Mouse (Mus musculus): ENCODE results near the gene Usp29. TPM values are rescaled to one million over a fixed set of nuclear protein-coding genes. Genes with fewer than 3 reads are reported as not detected.
A peak's percentile ranks its signal among the peaks of the same experiment; 100 is the strongest.

Gene Usp29
- polyA plus RNA-seq, 1 experiment from 2014 or later = 11.3 TPM

DNA sequence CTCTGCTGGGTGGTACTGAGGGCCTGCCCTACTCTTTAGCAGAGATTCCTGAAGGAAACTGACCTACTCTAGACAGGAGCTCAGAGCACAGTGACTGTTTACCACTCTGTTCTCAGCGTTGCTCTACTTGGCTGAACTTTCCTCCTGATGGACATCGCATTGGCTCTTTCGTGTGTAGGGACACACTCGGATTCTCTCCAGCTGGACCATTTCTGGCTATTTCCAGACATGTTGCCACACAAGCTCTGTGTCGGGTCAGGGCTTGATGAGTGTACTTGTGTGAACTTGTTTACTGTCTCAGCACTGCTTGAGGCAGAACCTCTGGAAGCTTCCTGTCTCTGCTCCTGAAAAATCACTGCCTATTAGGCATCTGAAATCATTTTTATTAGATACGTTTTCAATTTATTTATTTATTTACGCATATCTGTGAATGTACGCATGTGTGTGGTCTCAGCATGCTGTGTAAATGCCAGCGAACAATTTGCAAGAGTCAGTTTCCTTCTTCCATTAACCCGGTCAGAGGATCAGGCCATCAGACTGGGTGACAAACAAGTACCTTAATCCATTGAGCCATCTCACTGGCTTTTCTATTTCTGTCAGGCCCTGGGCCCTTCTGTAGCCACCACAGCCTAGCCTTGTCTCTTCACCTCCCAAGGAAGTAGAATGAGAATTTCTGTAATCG, 95.7 kb downstream of the Usp29 start:
- Histone ChIP-seq H3K9me3 (no peaks in the 10 kb centered on the region), H3K36me3 (no peaks in the 10 kb centered on the region), H3K9ac (no peak overlapping the region), H3K27ac (no peak overlapping the region), H3K4me3 (no peak overlapping the region), H3K4me2 (no peak overlapping the region), H3K27me3 (no peaks in the 10 kb centered on the region), H3K4me1 (0 out of 2 replicates have a peak, but pooled peaks cover 6% of the 10 kb centered on the region)
- no peak for ATAC-seq (ENCODE audit: insufficient number of reproducible peaks, insufficient read depth, low FRiP score, low TSS enrichment, low read depth)
- WGBS = 81% methylated on average over 11 of the region's 11 CpGs

DNA sequence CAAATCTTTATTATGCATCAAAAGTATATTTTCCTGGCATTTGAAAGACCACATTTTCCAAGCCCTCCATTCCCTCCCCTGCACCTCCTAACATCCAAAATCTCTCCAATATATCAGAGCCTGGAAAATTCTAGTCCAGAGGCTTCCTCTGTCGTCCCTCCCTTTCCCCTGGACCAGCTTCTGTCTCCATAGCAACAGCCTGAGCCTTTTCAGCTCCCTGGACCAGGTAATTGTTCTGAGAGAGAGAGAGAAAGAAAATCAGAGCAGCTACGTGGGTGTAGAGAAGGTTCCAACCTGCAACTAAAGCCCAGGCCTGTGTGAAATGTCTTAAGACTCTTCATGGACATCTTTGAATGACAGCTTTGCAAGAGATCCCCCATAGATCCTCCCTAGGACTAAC, 98.8 kb downstream of the Usp29 start:
- Histone ChIP-seq H3K9ac (no peak overlapping the region), H3K4me3 (no peak overlapping the region), H3K9me3 (no peaks in the 10 kb centered on the region), H3K4me2 (no peak overlapping the region), H3K4me1 (0 out of 2 replicates have a peak, but pooled peaks cover 6% of the 10 kb centered on the region), H3K27me3 (no peaks in the 10 kb centered on the region), H3K27ac (no peak overlapping the region), H3K36me3 (no peaks in the 10 kb centered on the region)
- WGBS = 18% methylated on average over 2 of the region's 2 CpGs
- ATAC-seq (ENCODE audit: insufficient number of reproducible peaks, insufficient read depth, low FRiP score, low TSS enrichment, low read depth) = no peak

DNA sequence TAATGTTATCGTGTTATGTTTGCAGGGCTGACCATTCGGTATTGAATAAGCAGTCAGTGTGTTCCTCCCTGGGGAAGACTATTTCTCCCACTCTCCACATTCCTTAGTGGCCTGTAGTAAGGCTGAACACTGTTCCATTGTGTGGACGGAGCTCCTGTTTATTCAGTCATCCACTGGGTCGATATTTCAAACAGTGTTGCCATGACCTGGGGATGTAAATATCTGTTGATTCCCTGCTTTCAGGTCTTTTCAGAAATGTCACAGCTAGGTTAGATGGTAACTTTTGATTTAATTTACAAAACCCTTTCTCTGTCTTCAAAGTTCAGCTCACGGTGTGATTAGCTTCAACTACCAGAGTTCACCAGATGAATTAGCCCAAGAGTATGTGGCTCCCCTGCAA, 104.6 kb downstream of the Usp29 start:
- 33% methylated on average over 5 of the region's 5 CpGs for WGBS
- Histone ChIP-seq H3K4me1 (peaks cover 11% of the 10 kb centered on the region), H3K9ac (no peak overlapping the region), H3K27ac (peak overlapping the region; percentile 84), H3K36me3 (no peaks in the 10 kb centered on the region), H3K4me2 (no peak overlapping the region), H3K4me3 (no peak overlapping the region), H3K27me3 (no peaks in the 10 kb centered on the region), H3K9me3 (no peaks in the 10 kb centered on the region)
- ATAC-seq (ENCODE audit: insufficient number of reproducible peaks, insufficient read depth, low FRiP score, low TSS enrichment, low read depth) = no peak

DNA sequence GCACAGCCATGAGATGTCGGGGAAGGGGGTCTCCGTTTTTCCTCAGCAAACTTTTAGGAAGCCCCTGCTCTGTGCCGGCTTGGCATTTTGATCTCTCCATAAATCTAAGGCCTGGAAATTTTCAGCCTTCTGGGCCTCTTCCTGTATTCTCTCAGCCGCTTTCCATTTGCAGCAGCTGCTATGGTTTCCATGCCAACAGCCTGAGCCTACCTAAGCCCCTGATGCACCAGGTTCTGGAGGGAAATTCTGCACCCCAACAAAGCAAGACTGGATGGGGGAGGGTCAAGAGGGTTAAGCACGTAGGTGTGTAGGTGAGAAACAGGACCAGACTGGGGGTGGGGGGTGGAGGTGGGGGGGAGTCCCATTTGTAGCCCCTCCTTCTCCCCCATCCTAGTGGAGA, 105.0 kb downstream of the Usp29 start:
- H3K27ac ChIP-seq = peak overlapping the region; percentile 84
- WGBS = 9% methylated on average over 5 of the region's 5 CpGs
- H3K36me3 ChIP-seq = no peaks in the 10 kb centered on the region
- H3K9ac ChIP-seq = no peak overlapping the region
- no peak overlapping the region for H3K4me3 ChIP-seq
- H3K4me2 ChIP-seq = no peak overlapping the region
- H3K9me3 ChIP-seq = no peaks in the 10 kb centered on the region
- H3K4me1 ChIP-seq = peaks cover 11% of the 10 kb centered on the region
- H3K27me3 ChIP-seq = no peaks in the 10 kb centered on the region
- peak; percentile 80; the same call in 1 of the 2 replicates for ATAC-seq (ENCODE audit: insufficient number of reproducible peaks, insufficient read depth, low FRiP score, low TSS enrichment, low read depth)

DNA sequence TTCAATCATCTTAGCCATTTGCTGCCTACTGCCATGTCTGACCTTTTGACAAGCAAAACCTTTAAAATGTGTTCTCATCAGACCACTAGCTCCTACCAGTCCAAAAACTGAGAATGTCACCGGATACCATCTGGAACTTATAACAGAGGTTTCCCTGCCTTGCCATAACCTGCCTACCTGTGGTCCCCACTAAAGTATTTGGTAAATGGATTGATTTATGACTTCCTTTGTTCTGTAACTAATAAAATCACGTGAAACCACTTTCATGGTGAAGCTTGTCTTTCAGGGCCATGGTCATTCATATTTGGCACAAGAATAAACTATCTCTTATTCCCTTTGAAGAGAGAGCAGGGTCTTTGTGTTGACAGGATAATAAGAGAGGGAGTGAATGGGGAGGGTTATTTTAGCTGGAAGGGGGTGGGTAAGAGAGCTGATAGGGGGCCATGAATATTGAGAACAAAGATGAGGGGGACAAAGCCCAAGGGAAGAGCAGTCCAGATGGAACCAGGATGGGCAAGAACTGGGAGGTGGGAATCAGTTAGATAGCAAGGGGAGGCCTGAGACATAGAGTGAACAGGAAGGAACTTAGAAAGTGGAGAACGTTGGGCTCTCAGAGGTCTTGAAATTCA, 107.0 kb downstream of the Usp29 start:
- no peak for ATAC-seq (ENCODE audit: insufficient number of reproducible peaks, insufficient read depth, low FRiP score, low TSS enrichment, low read depth)
- no peak overlapping the region for H3K9ac ChIP-seq
- H3K27me3 ChIP-seq = no peaks in the 10 kb centered on the region
- H3K4me1 ChIP-seq = peaks cover 11% of the 10 kb centered on the region
- 29% methylated on average over 3 of the region's 3 CpGs for WGBS
- no peaks in the 10 kb centered on the region for H3K9me3 ChIP-seq
- no peak overlapping the region for H3K27ac ChIP-seq
- H3K36me3 ChIP-seq = no peaks in the 10 kb centered on the region
- no peak overlapping the region for H3K4me3 ChIP-seq
- H3K4me2 ChIP-seq = no peak overlapping the region

DNA sequence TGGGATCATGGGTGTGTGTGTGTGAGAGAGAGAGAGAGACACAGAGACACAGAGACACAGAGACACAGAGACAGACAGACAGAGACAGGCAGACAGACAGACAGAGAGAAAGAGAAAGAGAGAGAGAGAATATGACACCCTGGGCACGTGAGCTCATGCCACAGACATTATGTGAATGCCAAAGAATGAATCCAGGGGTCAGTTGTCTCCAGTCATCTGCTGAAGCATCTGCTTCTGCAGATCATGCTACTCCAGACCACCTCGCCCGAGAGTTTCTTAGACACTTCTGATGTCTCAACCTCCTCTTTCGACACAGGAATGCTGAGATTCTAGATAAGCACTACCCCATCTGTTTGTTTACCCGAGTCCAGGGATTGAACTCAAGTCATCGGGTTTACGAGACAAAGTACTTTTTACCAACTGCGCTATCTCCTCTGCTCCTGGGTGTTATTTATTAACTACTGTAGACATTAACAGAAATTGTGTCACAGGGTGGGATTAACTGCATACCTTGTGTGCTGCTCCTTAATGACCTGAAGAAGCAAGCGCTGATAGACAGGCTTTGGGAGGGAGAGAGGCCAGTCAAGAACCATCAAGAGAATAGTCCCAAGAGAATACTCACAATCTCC, 107.7 kb downstream of the Usp29 start:
- Histone ChIP-seq H3K9ac (no peak overlapping the region), H3K9me3 (no peaks in the 10 kb centered on the region), H3K27ac (no peak overlapping the region), H3K36me3 (no peaks in the 10 kb centered on the region), H3K4me1 (peaks cover 11% of the 10 kb centered on the region), H3K27me3 (no peaks in the 10 kb centered on the region), H3K4me3 (no peak overlapping the region), H3K4me2 (no peak overlapping the region)
- WGBS = 70% methylated on average over 9 of the region's 9 CpGs
- ATAC-seq (ENCODE audit: insufficient number of reproducible peaks, insufficient read depth, low FRiP score, low TSS enrichment, low read depth) = no peak

DNA sequence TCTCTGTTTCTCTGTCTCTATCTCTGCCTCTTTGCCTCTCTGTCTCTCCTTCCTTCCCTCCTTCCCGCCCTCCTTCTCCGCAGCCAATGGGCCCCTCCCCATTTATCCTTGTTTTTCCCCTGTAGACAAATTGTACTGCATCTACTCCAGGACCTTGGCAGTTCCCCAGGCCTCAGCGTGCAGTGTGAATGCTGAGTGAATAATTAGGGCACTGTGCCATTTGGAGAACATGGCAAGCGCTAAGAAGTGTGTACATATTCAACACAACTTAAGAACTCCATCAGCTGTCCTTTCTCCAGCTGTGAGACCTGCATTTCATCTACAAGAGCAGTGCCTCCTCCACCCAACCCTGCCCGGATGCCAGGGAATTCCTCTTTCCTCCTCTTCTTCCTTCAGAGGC, 110.5 kb downstream of the Usp29 start:
- Histone ChIP-seq H3K9ac (no peak overlapping the region), H3K4me2 (no peak overlapping the region), H3K4me1 (no peaks in the 10 kb centered on the region), H3K36me3 (no peaks in the 10 kb centered on the region), H3K4me3 (no peak overlapping the region), H3K9me3 (no peaks in the 10 kb centered on the region), H3K27ac (no peak overlapping the region), H3K27me3 (no peaks in the 10 kb centered on the region)
- no peak for ATAC-seq (ENCODE audit: insufficient number of reproducible peaks, insufficient read depth, low FRiP score, low TSS enrichment, low read depth)
- 75% methylated on average over 5 of the region's 5 CpGs for WGBS

DNA sequence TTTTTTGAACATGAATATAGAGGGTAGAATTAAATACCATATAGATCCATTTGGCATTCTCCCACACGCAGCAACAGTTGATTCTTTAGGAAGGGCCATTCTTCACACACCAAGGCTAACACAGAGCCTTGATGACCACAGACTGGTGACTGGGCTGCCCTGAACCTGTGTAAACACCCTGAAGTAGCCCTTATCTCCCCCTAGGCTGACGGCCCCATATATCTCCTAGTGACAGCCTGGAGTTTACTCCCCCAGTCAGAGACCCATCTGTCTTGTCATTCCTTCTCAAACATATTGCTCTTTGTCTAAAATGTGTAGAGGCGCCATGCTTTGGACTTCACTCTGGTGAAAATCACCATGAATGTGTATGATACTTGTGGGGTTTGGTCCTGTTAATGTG, 119.1 kb downstream of the Usp29 start:
- Histone ChIP-seq H3K4me1 (peaks cover 7% of the 10 kb centered on the region; the same call in 1 of the 2 replicates), H3K9me3 (no peaks in the 10 kb centered on the region), H3K27ac (no peak overlapping the region), H3K27me3 (no peaks in the 10 kb centered on the region), H3K4me2 (no peak overlapping the region), H3K9ac (no peak overlapping the region), H3K36me3 (no peaks in the 10 kb centered on the region), H3K4me3 (no peak overlapping the region)
- WGBS = 88% methylated on average over 3 of the region's 3 CpGs
- no peak for ATAC-seq (ENCODE audit: insufficient number of reproducible peaks, insufficient read depth, low FRiP score, low TSS enrichment, low read depth)

DNA sequence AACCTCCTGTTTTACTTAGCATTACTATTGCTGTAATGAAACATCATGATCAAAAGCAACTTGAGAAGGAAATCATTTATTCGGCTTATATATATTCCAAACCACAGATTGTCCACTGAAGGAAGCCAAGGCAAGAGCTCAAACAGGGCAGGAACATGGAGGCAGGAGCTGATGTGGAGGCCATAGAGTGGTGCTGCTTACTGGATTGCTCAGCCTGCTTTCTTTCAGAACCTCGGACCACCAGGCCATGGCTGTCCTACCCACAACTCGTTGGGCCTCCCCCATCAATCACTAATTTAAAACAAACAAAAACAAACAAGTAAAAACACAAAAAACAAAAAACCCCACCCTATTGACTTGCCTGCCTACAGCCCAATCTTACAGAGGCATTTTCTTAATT, 119.9 kb downstream of the Usp29 start:
- no peak for ATAC-seq (ENCODE audit: insufficient number of reproducible peaks, insufficient read depth, low FRiP score, low TSS enrichment, low read depth)
- Histone ChIP-seq H3K4me2 (no peak overlapping the region), H3K9ac (no peak overlapping the region), H3K36me3 (no peaks in the 10 kb centered on the region), H3K4me1 (peaks cover 7% of the 10 kb centered on the region; the same call in 1 of the 2 replicates), H3K9me3 (no peaks in the 10 kb centered on the region), H3K27me3 (no peaks in the 10 kb centered on the region), H3K4me3 (no peak overlapping the region), H3K27ac (no peak overlapping the region)
- 78% methylated on average over 3 of the region's 3 CpGs for WGBS

DNA sequence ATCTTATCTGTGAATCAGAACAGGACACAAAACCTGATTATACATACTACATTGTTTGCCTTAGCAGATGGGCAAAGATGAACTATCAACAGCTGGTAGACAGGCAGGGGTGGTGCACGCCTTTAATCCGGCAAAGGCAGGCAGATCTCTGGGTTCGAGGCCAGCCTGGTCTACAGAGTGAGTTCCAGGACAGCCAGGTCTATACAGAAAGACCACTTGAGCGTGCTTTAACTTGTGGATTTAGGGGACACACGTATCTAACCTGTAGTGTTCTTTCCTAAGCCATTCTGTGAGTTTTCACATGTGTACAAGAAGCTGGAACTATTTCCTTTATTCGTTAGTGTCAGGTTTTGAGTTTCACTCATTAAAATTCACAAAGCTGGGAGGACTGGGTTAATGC, 120.9 kb downstream of the Usp29 start:
- WGBS = 77% methylated on average over 6 of the region's 6 CpGs
- Histone ChIP-seq H3K27me3 (no peaks in the 10 kb centered on the region), H3K9ac (no peak overlapping the region), H3K4me1 (peaks cover 7% of the 10 kb centered on the region; the same call in 1 of the 2 replicates), H3K4me3 (no peak overlapping the region), H3K27ac (no peak overlapping the region), H3K9me3 (no peaks in the 10 kb centered on the region), H3K36me3 (no peaks in the 10 kb centered on the region), H3K4me2 (no peak overlapping the region)
- ATAC-seq (ENCODE audit: insufficient number of reproducible peaks, insufficient read depth, low FRiP score, low TSS enrichment, low read depth) = no peak

DNA sequence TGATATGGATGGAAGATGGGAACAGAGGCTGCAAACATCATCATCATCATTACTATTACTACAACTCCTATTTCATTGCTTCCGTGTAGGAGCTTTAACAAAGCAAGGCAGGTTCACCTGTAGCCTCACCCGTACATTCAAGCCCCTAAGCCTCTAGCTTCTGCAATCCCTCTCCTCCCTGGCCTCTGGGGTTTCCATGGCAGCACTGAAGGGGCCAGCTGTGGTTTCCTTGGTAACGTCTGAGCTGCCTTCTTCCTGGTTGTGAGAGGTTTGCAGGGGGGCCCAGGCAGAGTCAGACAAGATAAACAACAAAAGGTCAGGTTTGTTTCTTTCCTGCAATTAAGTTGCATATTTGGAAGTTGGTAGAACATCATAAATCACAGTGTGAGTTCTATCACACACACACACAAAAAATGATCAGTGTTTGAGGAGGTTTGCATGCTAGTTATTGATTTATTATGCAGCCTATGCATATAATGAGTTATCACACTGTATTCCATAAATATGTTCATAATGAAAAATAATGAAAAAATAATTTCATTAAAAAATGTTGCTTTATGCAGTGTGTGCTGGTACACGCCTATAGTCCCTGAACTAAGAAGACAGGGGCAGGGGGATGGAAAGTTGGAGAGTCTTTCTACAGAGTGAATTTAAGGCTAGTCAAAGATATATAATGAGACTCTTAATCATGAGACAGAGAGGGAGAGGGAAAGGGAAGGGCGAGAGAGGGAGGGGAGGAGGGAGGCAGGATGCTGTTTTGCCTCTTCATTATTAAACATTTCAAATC, 121.5 kb downstream of the Usp29 start:
- peaks cover 7% of the 10 kb centered on the region; the same call in 1 of the 2 replicates for H3K4me1 ChIP-seq
- H3K4me2 ChIP-seq = no peak overlapping the region
- 36% methylated on average over 5 of the region's 5 CpGs for WGBS
- no peak overlapping the region for H3K9ac ChIP-seq
- H3K36me3 ChIP-seq = no peaks in the 10 kb centered on the region
- no peaks in the 10 kb centered on the region for H3K9me3 ChIP-seq
- no peak overlapping the region for H3K4me3 ChIP-seq
- ATAC-seq (ENCODE audit: insufficient number of reproducible peaks, insufficient read depth, low FRiP score, low TSS enrichment, low read depth) = no peak
- H3K27ac ChIP-seq = no peak overlapping the region
- no peaks in the 10 kb centered on the region for H3K27me3 ChIP-seq
